Mouse (Mus musculus) bone marrow macrophage, adult 2 months (primary cell): Measurements from ENCODE around the gene Txndc2.

Experiments used
- CTCF ChIP-seq: IDR thresholded peaks from 2 replicates; pipeline ENCODE4 v1.5.1; 2012; ENCODE audit warnings: low read depth, mild to moderate bottlenecking, low read length, moderate library complexity
- POLR2A ChIP-seq: IDR thresholded peaks from 2 replicates; pipeline ENCODE4 v1.6.1; 2012; ENCODE audit warnings: mild to moderate bottlenecking, low read depth, low read length, borderline replicate concordance

DNA sequence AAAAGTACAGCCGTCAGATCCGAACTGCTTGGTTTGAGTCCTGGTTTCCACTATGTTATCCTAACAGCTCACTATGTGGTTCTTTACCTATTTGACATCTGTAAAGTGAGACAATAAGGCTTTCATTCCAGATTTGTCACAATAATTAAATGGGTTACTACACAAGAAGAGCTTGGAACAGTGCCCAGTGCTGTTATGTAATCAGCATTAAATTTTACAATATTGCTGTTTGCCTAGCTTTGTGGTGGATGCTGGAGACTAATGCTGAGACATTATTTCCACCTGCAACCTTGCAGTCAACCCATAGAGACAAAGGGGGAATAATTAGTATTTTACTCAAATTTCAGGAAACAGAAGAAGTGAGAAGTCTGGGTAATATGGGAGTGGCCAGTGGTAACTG lies 23.5 kb downstream of the Txndc2 start:
- TF ChIP-seq CTCF (no peak), POLR2A (no peak)
